Mouse (Mus musculus) C2C12 (cell line): Measurements from ENCODE around the gene Slamf1.
"Not testable (repeated sequence)": the region's sequence is repeated elsewhere in the genome, so short reads cannot be mapped to it uniquely, and the experiment has no call there.

ENCODE experiments used
- CTCF ChIP-seq: IDR thresholded peaks from one replicate; pipeline ENCODE4 v1.5.1; 2011; ENCODE audit not compliant: control insufficient read depth, insufficient read depth, insufficient read length
- MAX ChIP-seq: IDR thresholded peaks from one replicate; pipeline ENCODE4 v1.6.1; 2011; ENCODE audit warnings: mild to moderate bottlenecking, control low read depth
- MYOD1 ChIP-seq: IDR thresholded peaks from one replicate; pipeline ENCODE4 v1.6.1; 2011; ENCODE audit warnings: low read depth; ENCODE audit not compliant: control insufficient read depth, insufficient read length
- USF1 ChIP-seq: IDR thresholded peaks from one replicate; pipeline ENCODE4 v1.6.1; 2011; ENCODE audit warnings: low read depth, mild to moderate bottlenecking, control low read depth, moderate library complexity

DNA sequence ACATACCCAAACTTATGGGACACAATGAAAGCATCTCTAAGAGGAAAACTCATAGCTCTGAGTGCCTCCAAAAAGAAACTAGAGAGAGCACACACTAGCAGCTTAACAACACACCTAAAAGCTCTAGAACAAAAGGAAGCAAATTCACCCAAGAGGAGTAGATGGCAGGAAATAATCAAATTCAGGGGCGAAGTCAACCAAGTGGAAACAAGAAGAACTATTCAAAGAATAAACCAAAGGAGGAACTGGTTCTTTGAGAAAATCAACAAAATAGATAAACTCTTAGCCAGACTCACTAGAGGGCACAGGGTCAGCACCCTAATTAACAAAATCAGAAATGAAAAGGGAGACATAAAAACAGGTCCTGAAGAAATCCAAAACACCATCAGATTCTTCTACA is 44.1 kb downstream of the Slamf1 start:
- not testable (repeated sequence) for TF ChIP-seq MAX, MYOD1, CTCF, USF1
